Mouse (Mus musculus): Measurements from ENCODE around the gene Pptc7.

DNA sequence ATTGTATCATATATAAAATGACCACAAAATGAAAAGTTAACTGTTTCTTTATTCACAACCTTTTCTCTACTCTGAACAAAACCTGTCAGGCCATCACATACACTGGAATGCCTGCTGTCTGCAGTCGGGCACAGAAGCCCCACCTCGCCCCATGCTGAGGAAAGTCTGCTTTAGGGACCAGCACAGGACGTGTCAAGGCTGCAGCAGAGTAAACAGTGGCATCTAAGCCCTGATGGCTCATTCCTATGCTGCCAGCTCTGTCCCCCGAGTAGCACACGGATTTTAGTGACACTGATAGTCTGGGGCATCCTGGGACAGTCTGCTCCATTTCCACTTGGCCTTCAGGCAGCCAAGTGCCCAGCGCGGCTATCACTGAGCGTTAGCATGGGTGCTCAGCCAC is 41.3 kb downstream of the Pptc7 start:
- TF ChIP-seq CTCF (IDR thresholded peaks at IDR 0.05; ENCODE audit: extremely low read depth, insufficient read length, insufficient replicate concordance, low read depth, low read length) (no peak), POLR2A (IDR thresholded peaks at IDR 0.05; ENCODE audit: low read depth, low read length) (no peak)

Data from small intestine, adult 2 months (tissue).